Mouse (Mus musculus): ENCODE measurements around the gene Plbd1. TPM values are rescaled to one million over a fixed set of nuclear protein-coding genes. Genes with fewer than 3 reads are reported as not detected.

Plbd1 gene
- total RNA-seq, 4 experiments from 2014 or later: 0.30 to 0.32 TPM; not detected in 2

Other genes starting within 250 kb of the Plbd1 start
- not detected for gene E330021D16Rik, start 246.4 kb downstream of the Plbd1 start, total RNA-seq (2022)
- 100 to 1,000 TPM in 2 of 4 experiments, 10 to 100 TPM in 2; 94.0 to 124 (median 106) TPM for gene Atf7ip, start 155.8 kb downstream of the Plbd1 start, total RNA-seq (2022)
- under 1 TPM; 0.21 to 0.52 (median 0.37) TPM for gene Gucy2c, start 119.8 kb upstream of the Plbd1 start, total RNA-seq (2022)
- gene Hist4h4, start 142.5 kb upstream of the Plbd1 start, total RNA-seq (2022): 10 to 100 TPM in 3 of 4 experiments, 1 to 10 TPM in 1; 9.0 to 13.2 (median 12.5) TPM
- 10 to 100 TPM; 35.3 to 52.5 (median 39.1) TPM for gene H2afj, start 146.3 kb upstream of the Plbd1 start, total RNA-seq (2022)
- 1 to 10 TPM; 2.1 to 5.4 (median 3.7) TPM for gene BC049715, start 165.7 kb upstream of the Plbd1 start, total RNA-seq (2022)
- gene Wbp11, start 166.3 kb upstream of the Plbd1 start, total RNA-seq (2022): 100 to 1,000 TPM; 110 to 121 (median 116) TPM
- gene Smco3, start 173.5 kb upstream of the Plbd1 start, total RNA-seq (2022): 1 to 10 TPM; 5.2 to 8.0 (median 7.4) TPM
- gene Art4, start 195.8 kb upstream of the Plbd1 start, total RNA-seq (2022): not detected
- 10 to 100 TPM; 34.0 to 50.1 (median 47.6) TPM for gene Mgp, start 213.9 kb upstream of the Plbd1 start, total RNA-seq (2022)